ENCODE assay signal across 11 mouse cellular contexts in the genomic region with DNA sequence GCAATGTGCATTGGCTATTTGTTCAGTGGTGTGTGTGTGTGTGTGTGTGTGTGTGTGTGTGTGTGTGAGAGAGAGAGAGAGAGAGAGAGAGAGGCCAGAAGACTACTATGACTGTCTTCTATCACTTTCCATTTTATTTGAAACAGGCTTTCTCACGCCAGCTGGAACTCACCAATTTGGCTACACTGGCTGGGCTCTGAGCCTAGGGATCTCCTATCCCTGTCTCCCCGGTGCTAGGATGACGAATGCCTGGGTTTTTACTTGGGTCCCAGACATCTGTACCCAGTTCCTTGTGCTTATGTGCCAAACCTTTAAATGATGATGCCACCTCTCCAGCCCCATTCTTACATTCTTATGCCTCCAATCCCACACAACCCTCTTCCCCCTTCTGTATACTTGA.
DNase-seq lines count a peak whose midpoint lies in the region; ATAC-seq and TF ChIP-seq lines count a peak whose summit lies in the region.
"Had no signal": no experiment of that assay in that cellular context is flagged by ENCODE, and none has a peak within 500 bp of the region (broad histone marks: within the 10 kb centered on the region; RNA-seq: fewer than 3 reads in every experiment).

No protein-coding gene starts in this region.

- no peak overlapping the region for H3K27ac ChIP-seq in heart, adult 2 months
- no peak overlapping the region for H3K27ac ChIP-seq in heart, embryonic 11.5 days (ENCODE audit: low read depth, low read length)
- no peak overlapping the region for H3K27ac ChIP-seq in lung, postnatal 0 days (ENCODE audit: low read length)
- H3K27ac ChIP-seq: limb, embryonic 12.5 days had no signal

- no peak overlapping the region for H3K9ac ChIP-seq in heart, adult 2 months (ENCODE audit: low read depth, low read length)
- H3K9ac ChIP-seq in heart, embryonic 11.5 days (ENCODE audit: low read depth, low read length): no peak overlapping the region
- H3K9ac ChIP-seq in lung, postnatal 0 days (replicated peaks; ENCODE audit: low read depth): no peak overlapping the region
- H3K9ac ChIP-seq: limb, embryonic 12.5 days had no signal

- peak; percentile 52 to 53 for DNase-seq in heart, adult 2 months
- no peak for DNase-seq in lung, postnatal 0 days (ENCODE audit: low spot score)
- no peak for DNase-seq in lung, adult 2 months
- DNase-seq in heart, adult 9 months (ENCODE audit: low spot score in 2 of 2): peak; percentile 46 to 54
- DNase-seq in skeletal muscle tissue, adult 2 months (ENCODE audit: low read depth, low spot score): peak; percentile 33
- no peak for DNase-seq in adrenal gland, postnatal 4 days (ENCODE audit: low spot score in 2 of 2)
- DNase-seq: thymus, postnatal 36 days had no signal

- no peak overlapping the region for H3K4me2 ChIP-seq in heart, embryonic 11.5 days
- no peak overlapping the region for H3K4me2 ChIP-seq in lung, postnatal 0 days (replicated peaks; ENCODE audit: low read depth, low read length)
- H3K4me2 ChIP-seq: limb, embryonic 12.5 days had no signal

- no peaks in the 10 kb centered on the region for H3K36me3 ChIP-seq in heart, adult 2 months (ENCODE audit: control insufficient read depth, insufficient read depth, low read length)
- peaks cover 5% of the 10 kb centered on the region; the same call in 1 of the 2 replicates for H3K36me3 ChIP-seq in heart, embryonic 11.5 days (ENCODE audit: control insufficient read depth, insufficient read depth, low read length)
- no peaks in the 10 kb centered on the region for H3K36me3 ChIP-seq in lung, postnatal 0 days (ENCODE audit: insufficient read depth, low read length)

- H3K9me3 ChIP-seq in heart, embryonic 11.5 days (replicated peaks; ENCODE audit: control insufficient read depth, low read length): no peaks in the 10 kb centered on the region
- no peaks in the 10 kb centered on the region for H3K9me3 ChIP-seq in lung, postnatal 0 days (ENCODE audit: low read length)
- H3K9me3 ChIP-seq: limb, embryonic 12.5 days had no signal

- TF ChIP-seq CTCF in heart, adult 2 months (IDR thresholded peaks at IDR 0.05): no peak
- no peak for TF ChIP-seq CTCF in lung, postnatal 0 days (IDR thresholded peaks at IDR 0.05)
- TF ChIP-seq CTCF in lung, adult 2 months (IDR thresholded peaks at IDR 0.05; ENCODE audit: insufficient read depth, low read length): no peak

- H3K79me2 ChIP-seq in heart, adult 2 months (replicated peaks; ENCODE audit: control insufficient read depth, insufficient read depth, low read length): no peaks in the 10 kb centered on the region

- ATAC-seq in heart, embryonic 11.5 days (replicated peaks; ENCODE audit: insufficient number of reproducible peaks, low FRiP score, low TSS enrichment): no peak
- ATAC-seq in lung, postnatal 0 days: peak; percentile 17; the same call in 1 of the 2 replicates
- no peak for ATAC-seq in erythroid progenitor cell, adult 5-6 weeks (replicated peaks; ENCODE audit: low FRiP score, poor library complexity, severe bottlenecking)
- ATAC-seq: Patski had no signal

- no peaks in the 10 kb centered on the region for H3K4me1 ChIP-seq in heart, adult 2 months (ENCODE audit: control insufficient read depth, insufficient read depth, low read length)
- H3K4me1 ChIP-seq in heart, embryonic 11.5 days (ENCODE audit: control insufficient read depth, insufficient read depth, low read length): no peaks in the 10 kb centered on the region
- H3K4me1 ChIP-seq in lung, postnatal 0 days (ENCODE audit: insufficient read depth, low read depth, low read length): no peaks in the 10 kb centered on the region; the same call in 1 of the 2 replicates
- H3K4me1 ChIP-seq in lung, adult 2 months (ENCODE audit: control insufficient read depth, insufficient read depth, low read length): no peaks in the 10 kb centered on the region

- intact Hi-C loops in heart, adult 2 months (cut with DNase I): no loop called here

- TF ChIP-seq EP300 in heart, adult 2 months (IDR thresholded peaks at IDR 0.05; ENCODE audit: insufficient read depth, low read depth, low read length): no peak
- no peak for TF ChIP-seq EP300 in lung, postnatal 0 days (IDR thresholded peaks at IDR 0.05)

- WGBS in heart, adult 2 months: 78% methylated on average over 3 of the region's 3 CpGs
- WGBS in heart, embryonic 11.5 days (ENCODE audit: insufficient replicate concordance): 84% methylated on average over 3 of the region's 3 CpGs
- 73% methylated on average over 3 of the region's 3 CpGs for WGBS in lung, postnatal 0 days
- 73% methylated on average over 3 of the region's 3 CpGs for WGBS in lung, adult 2 months

- no peaks in the 10 kb centered on the region for H3K27me3 ChIP-seq in heart, adult 2 months (ENCODE audit: control insufficient read depth, insufficient read depth, low read length)
- no peaks in the 10 kb centered on the region for H3K27me3 ChIP-seq in heart, embryonic 11.5 days (ENCODE audit: control insufficient read depth, insufficient read depth, low read length)
- H3K27me3 ChIP-seq in lung, postnatal 0 days (replicated peaks; ENCODE audit: insufficient read depth, low read length): no peaks in the 10 kb centered on the region
- H3K27me3 ChIP-seq: limb, embryonic 12.5 days; Patski had no signal

- no peak for TF ChIP-seq POLR2A in heart, adult 2 months (IDR thresholded peaks at IDR 0.05; ENCODE audit: insufficient read depth, low read depth, low read length)
- no peak for TF ChIP-seq POLR2A in lung, adult 2 months (IDR thresholded peaks at IDR 0.05; ENCODE audit: borderline replicate concordance, extremely low read depth, low read depth, low read length)

- H3K4me3 ChIP-seq in heart, adult 2 months: no peak overlapping the region
- H3K4me3 ChIP-seq in heart, embryonic 11.5 days (ENCODE audit: low read depth, low read length): no peak overlapping the region
- H3K4me3 ChIP-seq in lung, postnatal 0 days (ENCODE audit: low read depth, low read length): no peak overlapping the region
- no peak overlapping the region for H3K4me3 ChIP-seq in lung, adult 2 months (replicated peaks; ENCODE audit: extremely low read depth, low read depth, low read length)
- H3K4me3 ChIP-seq: limb, embryonic 12.5 days had no signal

Comparison
In these comparisons a context has a peak if more than half of its experiments do, and no peak if none do; other contexts are left out.
1. DNase-seq: peak in heart, adult 2 months (2 of 2), heart, adult 9 months (2 of 2) and skeletal muscle tissue, adult 2 months (single experiment); none in lung, postnatal 0 days (single experiment), lung, adult 2 months (single experiment) and adrenal gland, postnatal 4 days (0 of 2).